Mouse (Mus musculus): ENCODE results near the gene Gm5431.

Gm5431 gene

GRCm38 (mm10) chr11:48838879-48839680 lies 62.9 kb downstream of the Gm5431 start:
- DNase-seq (ENCODE audit: low spot score), result no peak

- DNase-seq (ENCODE audit: low spot score), result peak; percentile 32
Measured at GRCm38 (mm10) chr11:48838181-48838797, 63.7 kb downstream of the Gm5431 start.
